Mouse (Mus musculus) lung, postnatal 0 days (tissue): ENCODE data around the gene Cenpe. TPM values are rescaled to one million over a fixed set of nuclear protein-coding genes. Genes with fewer than 3 reads are reported as not detected.

Experiments used
- ATAC-seq: fragments of 200-750 bp; cut with Nextera tagmentation; 2 replicates; pipeline ENCODE4 v1.8.0; 2017; ENCODE audit warnings: moderate library complexity
- DNase-seq: peaks from one replicate; pipeline ENCODE4 v3.0.0-alpha.2; 2016; ENCODE audit warnings: low spot score
- H3K27ac ChIP-seq: fragments of 300-500 bp; sonication (generic); 2 replicates; pipeline ENCODE4 v1.5.1; 2014; ENCODE audit warnings: antibody characterized with exemption, mild to moderate bottlenecking, low read length, mixed read lengths
- H3K27me3 ChIP-seq: fragments of 300-500 bp; sonication (generic); replicated peaks from 2 replicates; pipeline ENCODE4 v1.6.1; 2014; ENCODE audit warnings: low read length, mixed read lengths; ENCODE audit not compliant: insufficient read depth
- H3K36me3 ChIP-seq: fragments of 300-500 bp; sonication (generic); 2 replicates; pipeline ENCODE4 v1.6.1; 2014; ENCODE audit warnings: low read length, mixed read lengths; ENCODE audit not compliant: insufficient read depth
- H3K4me1 ChIP-seq: fragments of 300-500 bp; sonication (generic); 2 replicates; pipeline ENCODE4 v1.6.1; 2014; ENCODE audit warnings: antibody characterized with exemption, low read depth, low read length, mixed read lengths; ENCODE audit not compliant: insufficient read depth
- H3K4me2 ChIP-seq: fragments of 300-500 bp; sonication (generic); replicated peaks from 2 replicates; pipeline ENCODE4 v1.6.1; 2014; ENCODE audit warnings: low read depth, mild to moderate bottlenecking, low read length, moderate library complexity, mixed read lengths
- H3K4me3 ChIP-seq: fragments of 300-500 bp; sonication (generic); 2 replicates; pipeline ENCODE4 v1.5.1; 2014; ENCODE audit warnings: low read depth, low read length
- H3K9ac ChIP-seq: fragments of 300-500 bp; sonication (generic); replicated peaks from 2 replicates; pipeline ENCODE4 v1.6.1; 2014; ENCODE audit warnings: low read depth, mild to moderate bottlenecking
- H3K9me3 ChIP-seq: fragments of 300-500 bp; sonication (generic); 2 replicates; pipeline ENCODE4 v1.6.1; 2016; ENCODE audit warnings: low read length, mixed read lengths
- CTCF ChIP-seq: IDR thresholded peaks from 2 replicates; pipeline ENCODE4 v1.5.1; 2016; ENCODE audit warnings: antibody characterized with exemption, mild to moderate bottlenecking
- EP300 ChIP-seq: IDR thresholded peaks from 2 replicates; pipeline ENCODE4 v1.6.1; 2016; ENCODE audit warnings: antibody characterized with exemption, mild to moderate bottlenecking, control low read depth
- WGBS: fragments of 180-500 bp; shearing (Covaris S2); extraction: QIAGEN DNeasy Blood & Tissue Kit; methylation state at CpG from one replicate; pipeline ENCODE4 v1.1.7; 2014; 5-methylcytosine and 5-hydroxymethylcytosine counted together
- polyA plus RNA-seq: library from polyadenylated mRNA; unstranded; fragments of >200 nt; fragmentation: Nextera tagmentation; extraction: Ambion mirVana; gene quantifications from 2 replicates; pipeline ENCODE4 v1.2.1, GENCODE M21; 2015

Gene Cenpe
- polyA plus RNA-seq, 1 experiment from 2014 or later = 1.1 TPM

DNA sequence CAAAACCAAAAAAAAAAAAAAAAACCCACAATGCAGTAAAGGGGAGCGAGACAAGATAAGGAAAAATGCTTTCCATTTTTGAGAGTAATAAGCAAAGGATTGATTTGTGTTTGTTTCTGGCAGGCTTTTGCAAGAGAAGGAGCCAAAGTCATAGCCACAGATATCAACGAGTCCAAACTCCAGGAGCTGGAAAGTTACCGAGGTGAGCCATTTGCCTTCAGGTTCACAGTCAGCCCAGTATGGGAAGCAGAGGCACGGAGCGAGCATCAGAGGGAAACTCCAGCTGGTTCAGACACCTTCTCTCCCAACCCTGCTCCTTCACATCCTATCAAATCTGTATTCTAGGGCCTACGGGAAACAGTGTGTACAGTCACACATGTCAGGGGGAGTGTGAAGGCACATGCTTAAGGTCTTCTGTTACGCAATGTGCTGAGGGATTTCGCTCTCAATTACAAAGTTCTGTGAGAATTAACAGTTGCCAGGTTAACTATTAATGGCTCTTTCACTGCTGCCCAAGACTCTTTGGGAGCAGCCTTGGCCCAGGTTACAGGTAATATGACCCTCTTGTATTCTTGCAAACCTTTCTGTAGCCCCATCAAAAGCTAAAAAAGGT, 75.9 kb downstream of the Cenpe start:
- no peak overlapping the region for H3K27ac ChIP-seq
- no peaks in the 10 kb centered on the region for H3K36me3 ChIP-seq
- no peaks in the 10 kb centered on the region for H3K9me3 ChIP-seq
- no peak overlapping the region for H3K9ac ChIP-seq
- WGBS = 59% methylated on average over 8 of the region's 8 CpGs
- H3K4me2 ChIP-seq = no peak overlapping the region
- TF ChIP-seq CTCF = no peak
- TF ChIP-seq EP300 = no peak
- DNase-seq = peak; percentile 18
- H3K27me3 ChIP-seq = no peaks in the 10 kb centered on the region
- H3K4me3 ChIP-seq = no peak overlapping the region
- no peak for ATAC-seq
- no peaks in the 10 kb centered on the region for H3K4me1 ChIP-seq

DNA sequence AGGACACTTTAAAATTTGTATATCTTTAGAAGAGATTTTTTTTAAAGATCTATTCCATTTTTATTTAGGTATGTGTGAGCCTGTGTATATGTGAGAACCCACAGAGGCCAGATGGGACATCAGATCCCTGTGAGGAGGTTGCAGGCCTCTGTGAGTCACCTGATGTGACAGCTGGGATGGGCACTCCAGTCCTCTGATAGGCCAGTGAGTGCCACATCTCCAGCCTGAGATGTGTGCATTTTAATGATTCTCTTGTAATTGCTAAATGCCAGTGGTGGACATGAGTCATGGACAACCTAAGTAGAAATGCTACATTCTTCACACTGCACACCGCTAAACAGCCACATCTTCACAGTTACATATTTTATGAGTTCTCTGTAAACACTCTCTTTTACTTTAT, 76.8 kb downstream of the Cenpe start:
- H3K27me3 ChIP-seq = no peaks in the 10 kb centered on the region
- TF ChIP-seq EP300 = no peak
- TF ChIP-seq CTCF = no peak
- H3K9me3 ChIP-seq = no peaks in the 10 kb centered on the region
- H3K27ac ChIP-seq = no peak overlapping the region
- H3K36me3 ChIP-seq = no peaks in the 10 kb centered on the region
- no peak overlapping the region for H3K4me2 ChIP-seq
- DNase-seq (no peak), ATAC-seq (no peak)
- no peak overlapping the region for H3K4me3 ChIP-seq
- no peaks in the 10 kb centered on the region for H3K4me1 ChIP-seq
- H3K9ac ChIP-seq = no peak overlapping the region
- WGBS = 78% methylated on average over 1 of the region's 1 CpGs

DNA sequence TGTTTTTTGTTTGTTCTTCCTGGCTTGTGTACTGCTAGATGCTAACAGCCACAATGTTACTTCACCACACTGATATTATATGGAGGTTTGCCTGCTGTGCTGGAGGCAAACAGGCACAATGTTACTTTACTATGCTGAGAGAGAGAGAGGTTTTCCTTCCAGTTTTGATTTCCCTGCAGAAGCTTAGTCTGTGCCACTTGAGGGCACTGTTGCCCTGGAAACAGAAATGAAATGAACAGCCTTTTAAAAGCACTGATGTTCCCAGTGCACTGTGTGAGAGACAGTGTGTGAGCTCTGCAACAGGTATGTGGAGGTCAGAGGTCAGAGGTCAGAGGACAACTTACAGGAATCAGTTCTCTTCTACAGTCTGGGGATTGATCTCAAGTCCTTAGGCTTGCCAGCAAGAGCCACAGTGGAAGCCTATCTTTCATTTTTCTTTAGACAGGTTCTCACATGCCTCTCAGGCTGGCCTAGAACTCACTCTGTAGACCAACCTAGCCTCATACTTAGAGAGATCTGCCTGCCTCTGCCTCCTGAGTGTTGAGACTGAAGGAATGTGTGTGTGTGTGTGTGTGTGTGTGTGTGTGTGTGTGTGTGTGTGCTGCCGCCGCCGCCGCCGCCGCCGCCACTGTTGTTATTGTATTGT, 78.0 kb downstream of the Cenpe start:
- Histone ChIP-seq H3K9ac (no peak overlapping the region), H3K9me3 (no peaks in the 10 kb centered on the region), H3K4me3 (no peak overlapping the region), H3K27me3 (no peaks in the 10 kb centered on the region), H3K4me2 (no peak overlapping the region), H3K36me3 (no peaks in the 10 kb centered on the region), H3K27ac (no peak overlapping the region), H3K4me1 (no peaks in the 10 kb centered on the region)
- no CpG with 5 or more reads among the region's 7 CpGs for WGBS
- DNase-seq (peak; percentile 81), ATAC-seq (peak; percentile 61)
- no peak for TF ChIP-seq EP300
- peak; percentile 84 for TF ChIP-seq CTCF

DNA sequence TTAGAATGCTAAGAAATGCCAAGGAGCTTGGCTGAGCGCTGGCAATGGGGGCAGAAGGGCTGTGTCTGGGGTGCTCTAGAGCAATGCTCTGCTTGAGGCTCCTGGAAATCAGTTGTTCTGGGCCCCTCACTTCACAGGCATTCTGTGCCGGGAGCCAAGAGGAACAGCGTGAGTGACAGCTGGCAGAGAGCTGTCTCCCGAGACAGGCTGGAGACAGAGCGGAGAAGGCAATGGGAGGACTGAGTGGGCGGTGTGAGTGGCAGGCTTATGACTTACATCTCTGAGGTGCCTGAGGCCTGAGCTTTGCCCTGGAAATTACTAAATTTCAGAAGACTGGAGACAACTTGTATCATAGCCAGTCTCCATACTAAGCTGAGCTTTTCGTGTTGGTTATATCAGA, 81.4 kb downstream of the Cenpe start:
- DNase-seq = no peak

DNA sequence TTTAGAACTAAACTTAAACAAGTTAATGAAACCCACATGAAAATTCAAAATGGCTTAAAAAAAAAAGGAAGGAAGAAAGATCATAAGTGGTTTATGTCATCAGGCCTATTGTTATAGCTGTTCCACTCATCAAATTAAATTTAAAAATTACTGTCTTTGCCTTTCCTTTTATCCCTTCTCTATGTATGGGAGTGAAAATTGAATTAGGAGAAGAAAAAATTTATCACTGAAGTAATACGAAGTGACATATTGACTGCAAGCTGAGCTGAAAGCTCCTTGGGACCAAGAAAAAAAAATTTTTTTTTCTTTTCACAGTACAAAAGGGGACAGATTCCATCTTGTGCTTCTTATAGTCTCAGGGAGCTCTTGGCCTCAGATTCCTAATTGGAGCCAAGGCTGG, 83.2 kb downstream of the Cenpe start:
- DNase-seq (no peak), ATAC-seq (no peak)
- H3K4me1 ChIP-seq = no peaks in the 10 kb centered on the region
- H3K9ac ChIP-seq = no peak overlapping the region
- H3K4me2 ChIP-seq = no peak overlapping the region
- no peaks in the 10 kb centered on the region for H3K27me3 ChIP-seq
- 86% methylated on average over 1 of the region's 1 CpGs for WGBS
- TF ChIP-seq EP300 = no peak
- no peak for TF ChIP-seq CTCF
- no peaks in the 10 kb centered on the region for H3K36me3 ChIP-seq
- no peaks in the 10 kb centered on the region for H3K9me3 ChIP-seq
- H3K27ac ChIP-seq = no peak overlapping the region
- H3K4me3 ChIP-seq = no peak overlapping the region

More for the DNA sequence above, 81.4 kb downstream of the Cenpe start:
- Histone ChIP-seq H3K4me3 (no peak overlapping the region), H3K4me1 (no peaks in the 10 kb centered on the region), H3K9ac (no peak overlapping the region), H3K9me3 (no peaks in the 10 kb centered on the region), H3K4me2 (no peak overlapping the region), H3K27ac (no peak overlapping the region), H3K36me3 (no peaks in the 10 kb centered on the region), H3K27me3 (no peaks in the 10 kb centered on the region)
- ATAC-seq = no peak
- TF ChIP-seq CTCF (no peak), EP300 (no peak)
- WGBS = 40% methylated on average over 7 of the region's 7 CpGs

- TF ChIP-seq CTCF (no peak), EP300 (no peak)
- ATAC-seq = peak; percentile 57
- Histone ChIP-seq H3K4me3 (no peak overlapping the region), H3K27ac (no peak overlapping the region), H3K4me1 (no peaks in the 10 kb centered on the region), H3K36me3 (no peaks in the 10 kb centered on the region), H3K27me3 (no peaks in the 10 kb centered on the region), H3K9me3 (no peaks in the 10 kb centered on the region), H3K4me2 (no peak overlapping the region), H3K9ac (no peak overlapping the region)
- peak; percentile 12 for DNase-seq
- WGBS = 63% methylated on average over 3 of the region's 3 CpGs
Observed at GRCm38 (mm10) chr3:135298560-135298959, 86.2 kb downstream of the Cenpe start.
